Mouse (Mus musculus): ENCODE data around the gene Tnfaip2.

Tnfaip2 gene

GRCm38 (mm10) chr12:111478924-111479323, 36.7 kb downstream of the Tnfaip2 start:
- no peak for DNase-seq (ENCODE audit: low read depth)

GRCm38 (mm10) chr12:111479917-111480316, 37.6 kb downstream of the Tnfaip2 start:
- DNase-seq (ENCODE audit: low read depth): peak; percentile 45

GRCm38 (mm10) chr12:111485046-111485651, 42.9 kb downstream of the Tnfaip2 start:
- no peak for DNase-seq (ENCODE audit: low read depth)

- DNase-seq (ENCODE audit: low read depth): no peak
Observed at GRCm38 (mm10) chr12:111485652-111486306, 43.5 kb downstream of the Tnfaip2 start, which contains the start of gene Gm266. TSS of gene Gm266 (minus strand) at chr12:111485823.

- no peak for DNase-seq (ENCODE audit: low read depth)
Observed at GRCm38 (mm10) chr12:111486455-111486854, 44.2 kb downstream of the Tnfaip2 start.

- DNase-seq (ENCODE audit: low read depth): no peak
Observed at GRCm38 (mm10) chr12:111489261-111489865, 47.1 kb downstream of the Tnfaip2 start.

- DNase-seq (ENCODE audit: low read depth): no peak
Observed at GRCm38 (mm10) chr12:111494931-111495330, 52.7 kb downstream of the Tnfaip2 start.

- no peak for DNase-seq (ENCODE audit: low read depth)
Observed at GRCm38 (mm10) chr12:111497076-111497475, 54.8 kb downstream of the Tnfaip2 start.

GRCm38 (mm10) chr12:111499617-111500016, 57.3 kb downstream of the Tnfaip2 start:
- no peak for DNase-seq (ENCODE audit: low read depth)

GRCm38 (mm10) chr12:111500725-111501124, 58.5 kb downstream of the Tnfaip2 start:
- DNase-seq (ENCODE audit: low read depth): no peak

GRCm38 (mm10) chr12:111503063-111503567, 60.8 kb downstream of the Tnfaip2 start:
- DNase-seq (ENCODE audit: low read depth): no peak

GRCm38 (mm10) chr12:111503571-111503970, 61.3 kb downstream of the Tnfaip2 start:
- no peak for DNase-seq (ENCODE audit: low read depth)

All from c-Kit-positive CD71-negative TER-119-negative erythroid progenitor cells, embryonic 14.5 days (primary cell).